9 mouse cellular contexts compared by ENCODE assay signal in genomic region chr12:30850902-30851301, GRCm38 (mm10). TPM values are rescaled to one million over a fixed set of nuclear protein-coding genes. Genes with fewer than 3 reads are reported as not detected.
DNase-seq lines count a peak whose midpoint lies in the region; ATAC-seq lines count a peak whose summit lies in the region.
"Had no signal": no experiment of that assay in that cellular context is flagged by ENCODE, and none has a peak within 500 bp of the region (broad histone marks: within the 10 kb centered on the region; RNA-seq: fewer than 3 reads in every experiment).

No protein-coding gene starts in this region.

- H3K4me3 ChIP-seq in hindbrain, embryonic 16.5 days (ENCODE audit: low read length) = no peak overlapping the region
- no peak overlapping the region for H3K4me3 ChIP-seq in hindbrain, embryonic 12.5 days
- H3K4me3 ChIP-seq: embryonic facial prominence, embryonic 13.5 days had no signal

- no peak overlapping the region for H3K4me2 ChIP-seq in hindbrain, embryonic 16.5 days (ENCODE audit: low read length)
- H3K4me2 ChIP-seq in hindbrain, embryonic 12.5 days (replicated peaks) = no peak overlapping the region
- H3K4me2 ChIP-seq: embryonic facial prominence, embryonic 13.5 days had no signal

- no peaks in the 10 kb centered on the region for H3K4me1 ChIP-seq in hindbrain, embryonic 16.5 days (ENCODE audit: control insufficient read depth, insufficient read depth, low read depth, low read length)
- no peaks in the 10 kb centered on the region for H3K4me1 ChIP-seq in hindbrain, embryonic 12.5 days
- H3K4me1 ChIP-seq: embryonic facial prominence, embryonic 13.5 days had no signal

- H3K36me3 ChIP-seq in hindbrain, embryonic 16.5 days (ENCODE audit: control insufficient read depth, insufficient read depth, low read length) = no peaks in the 10 kb centered on the region
- H3K36me3 ChIP-seq in hindbrain, embryonic 12.5 days = no peaks in the 10 kb centered on the region
- H3K36me3 ChIP-seq: embryonic facial prominence, embryonic 13.5 days had no signal

- ATAC-seq in hindbrain, embryonic 16.5 days = peak; percentile 60; the same call in 1 of the 2 replicates
- no peak for ATAC-seq in hindbrain, embryonic 12.5 days (ENCODE audit: low FRiP score)

- DNase-seq in brain, embryonic 18.5 days (ENCODE audit: low read depth, low spot score) = peak; percentile 20
- peak; percentile 68 to 79 for DNase-seq in cerebellum, postnatal 25 days
- DNase-seq in lung, postnatal 36 days = peak; percentile 44
- DNase-seq in urinary bladder, postnatal 14 days (ENCODE audit: low spot score) = no peak
- DNase-seq in urinary bladder, postnatal 4 days (ENCODE audit: low spot score in 2 of 2) = no peak

- H3K9me3 ChIP-seq in hindbrain, embryonic 16.5 days (ENCODE audit: control insufficient read depth, low read length) = no peaks in the 10 kb centered on the region
- no peaks in the 10 kb centered on the region for H3K9me3 ChIP-seq in hindbrain, embryonic 12.5 days (replicated peaks)
- H3K9me3 ChIP-seq: embryonic facial prominence, embryonic 13.5 days had no signal

- H3K27me3 ChIP-seq in hindbrain, embryonic 16.5 days (replicated peaks; ENCODE audit: control insufficient read depth, insufficient read depth, low read length) = no peaks in the 10 kb centered on the region
- no peaks in the 10 kb centered on the region for H3K27me3 ChIP-seq in hindbrain, embryonic 12.5 days
- H3K27me3 ChIP-seq: embryonic facial prominence, embryonic 13.5 days had no signal

- no peak overlapping the region for H3K27ac ChIP-seq in hindbrain, embryonic 16.5 days (ENCODE audit: low read depth, low read length)
- no peak overlapping the region for H3K27ac ChIP-seq in hindbrain, embryonic 12.5 days
- H3K27ac ChIP-seq: embryonic facial prominence, embryonic 13.5 days; macrophage had no signal

- no peak overlapping the region for H3K9ac ChIP-seq in hindbrain, embryonic 16.5 days (ENCODE audit: low read depth, low read length)
- no peak overlapping the region for H3K9ac ChIP-seq in hindbrain, embryonic 12.5 days
- H3K9ac ChIP-seq: embryonic facial prominence, embryonic 13.5 days had no signal

- 49% methylated on average over 2 of the region's 2 CpGs for WGBS in hindbrain, embryonic 16.5 days
- WGBS in hindbrain, embryonic 12.5 days = 69% methylated on average over 2 of the region's 2 CpGs

RNA-seq across cellular contexts. Expression of gene Alkal2, which starts 33.2 kb away (rescaled TPM):
- polyA plus RNA-seq in hindbrain, embryonic 16.5 days (2015; fragmentation: Nextera tagmentation; extraction: Ambion mirVana) = 0.80 and 0.84 TPM in 2 replicates
- polyA plus RNA-seq in hindbrain, embryonic 12.5 days (2016; fragmentation: Nextera tagmentation; extraction: Ambion mirVana) = 0.21 and 1.2 TPM in 2 replicates
- polyA plus RNA-seq: macrophage had no signal

Comparison
In these comparisons a context has a peak if more than half of its experiments do, and no peak if none do; other contexts are left out.
1. DNase-seq: peak in brain, embryonic 18.5 days (single experiment), cerebellum, postnatal 25 days (2 of 2) and lung, postnatal 36 days (single experiment); none in urinary bladder, postnatal 14 days (single experiment) and urinary bladder, postnatal 4 days (0 of 2).